Mouse (Mus musculus): ENCODE measurements around the gene Rab6a. TPM values are rescaled to one million over a fixed set of nuclear protein-coding genes. Genes with fewer than 3 reads are reported as not detected.

Gene Rab6a
- polyA plus RNA-seq (2012; rRNA removed; ENCODE audit: low replicate concordance) = 22.1 and 30.5 TPM in 2 replicates

DNA sequence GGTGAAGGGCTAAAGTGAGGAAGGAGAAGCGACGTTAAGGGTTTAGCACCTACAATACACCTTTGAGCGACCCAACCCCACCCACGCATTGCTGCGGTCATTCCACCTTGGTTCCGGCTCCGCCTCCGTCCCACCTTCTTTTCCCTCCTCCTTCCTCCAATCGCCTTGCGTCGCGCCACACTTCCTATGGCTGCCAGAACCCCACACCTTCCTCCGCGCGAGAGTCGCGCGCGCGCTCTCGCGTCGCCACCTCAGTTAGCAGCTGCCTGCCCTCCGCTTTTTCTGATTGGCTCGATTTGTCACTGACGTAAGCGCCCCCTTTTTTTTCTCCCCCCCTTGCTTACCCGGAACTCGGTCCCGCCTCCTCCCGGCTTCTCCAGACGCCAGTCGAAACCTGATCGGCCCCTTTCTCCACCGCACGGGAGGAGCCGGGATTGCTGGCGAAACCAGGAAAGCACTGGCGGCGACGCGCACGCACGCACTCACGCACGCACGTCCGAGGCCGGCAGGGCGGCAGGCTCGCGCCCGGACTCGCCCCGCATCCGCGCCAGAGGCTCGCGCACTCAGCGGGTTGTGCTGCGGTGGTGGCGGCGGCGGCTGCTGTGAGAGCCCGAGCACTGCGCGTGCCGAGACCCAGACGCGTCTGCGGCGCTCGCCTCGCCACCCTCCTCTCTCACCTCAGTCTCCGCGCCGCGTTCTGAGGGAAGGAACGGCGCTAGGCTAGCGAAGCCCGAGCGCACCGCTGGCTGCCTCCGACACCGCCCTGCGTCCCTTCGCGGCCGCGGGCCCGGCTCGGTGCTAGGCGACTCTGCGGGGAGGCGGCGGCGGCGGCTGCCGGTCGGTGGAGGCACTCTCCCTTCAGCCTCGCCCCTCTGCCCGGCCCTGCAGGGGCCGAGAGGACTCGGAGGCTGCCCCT is at the start of gene Rab6a:
TSS of gene Rab6a (plus strand) at position 197 of the 916 bp plus-strand sequence.

GRCm38 (mm10) chr7:100608130-100608741 is 1.0 kb downstream of the Rab6a start, which contains the start of gene Mrpl48:
Gene Mrpl48 (minus strand): TSS chr7:100608301.

GRCm38 (mm10) chr7:100662231-100662630 is 55.0 kb downstream of the Rab6a start, which contains the start of gene Plekhb1:
Gene Plekhb1 (minus strand): TSS chr7:100662414.

Other genes starting within 250 kb of the Rab6a start
- 14.4 and 26.3 TPM in 2 replicates for gene C2cd3, start 235.2 kb upstream of the Rab6a start, polyA plus RNA-seq (2012; rRNA removed; ENCODE audit: low replicate concordance)
- 67.9 and 96.9 TPM in 2 replicates for gene Ppme1, start 235.1 kb upstream of the Rab6a start, polyA plus RNA-seq (2012; rRNA removed; ENCODE audit: low replicate concordance)
- gene Ucp3, start 134.4 kb upstream of the Rab6a start, polyA plus RNA-seq (2012; rRNA removed; ENCODE audit: low replicate concordance) = 23.2 and 53.9 TPM in 2 replicates
- 381 and 533 TPM in 2 replicates for gene Ucp2, start 114.1 kb upstream of the Rab6a start, polyA plus RNA-seq (2012; rRNA removed; ENCODE audit: low replicate concordance)
- gene Dnajb13, start 92.5 kb upstream of the Rab6a start, polyA plus RNA-seq (2012; rRNA removed; ENCODE audit: low replicate concordance) = 1.5 and 8.5 TPM in 2 replicates
- 12.3 and 13.0 TPM in 2 replicates for gene Coa4, start 70.3 kb upstream of the Rab6a start, polyA plus RNA-seq (2012; rRNA removed; ENCODE audit: low replicate concordance)
- 16.5 and 26.0 TPM in 2 replicates for gene Mrpl48, start 891 bp downstream of the Rab6a start, polyA plus RNA-seq (2012; rRNA removed; ENCODE audit: low replicate concordance)
- 12.7 and 13.9 TPM in 2 replicates for gene Plekhb1, start 55.0 kb downstream of the Rab6a start, polyA plus RNA-seq (2012; rRNA removed; ENCODE audit: low replicate concordance)
- 64.9 and 95.1 TPM in 2 replicates for gene Fam168a, start 99.2 kb downstream of the Rab6a start, polyA plus RNA-seq (2012; rRNA removed; ENCODE audit: low replicate concordance)

Measured in subcutaneous adipose tissue, adult 2 months (tissue).